Mouse (Mus musculus) brain, embryonic 14.5 days (tissue): ENCODE data around the gene Ttc28. TPM values are rescaled to one million over a fixed set of nuclear protein-coding genes. Genes with fewer than 3 reads are reported as not detected.

Experiments used
- DNase-seq: peaks from one replicate; pipeline ENCODE4 v3.0.0-alpha.2; 2011; ENCODE audit warnings: low read depth
- CTCF ChIP-seq: fragments of 200-500 bp; IDR thresholded peaks from 2 replicates; pipeline ENCODE4 v1.5.1; 2012; ENCODE audit warnings: inconsistent platforms, mild to moderate bottlenecking, moderate library complexity, borderline replicate concordance; ENCODE audit not compliant: insufficient read depth, insufficient read length; ENCODE audit errors: extremely low read depth
- POLR2A ChIP-seq: fragments of 200-500 bp; IDR thresholded peaks from 2 replicates; pipeline ENCODE4 v1.6.1; 2012; ENCODE audit warnings: mild to moderate bottlenecking, inconsistent platforms, borderline replicate concordance; ENCODE audit not compliant: poor library complexity, insufficient read depth, insufficient read length, severe bottlenecking; ENCODE audit errors: extremely low read depth
- polyA plus RNA-seq: library from polyadenylated mRNA; depleted of rRNA; stranded (reverse); fragments of >200 nt; gene quantifications from 2 replicates; pipeline ENCODE4 v1.2.3, GENCODE M21; 2012; rRNA removed

The Ttc28 gene
- polyA plus RNA-seq, 1 experiment = 39.8 TPM

DNA sequence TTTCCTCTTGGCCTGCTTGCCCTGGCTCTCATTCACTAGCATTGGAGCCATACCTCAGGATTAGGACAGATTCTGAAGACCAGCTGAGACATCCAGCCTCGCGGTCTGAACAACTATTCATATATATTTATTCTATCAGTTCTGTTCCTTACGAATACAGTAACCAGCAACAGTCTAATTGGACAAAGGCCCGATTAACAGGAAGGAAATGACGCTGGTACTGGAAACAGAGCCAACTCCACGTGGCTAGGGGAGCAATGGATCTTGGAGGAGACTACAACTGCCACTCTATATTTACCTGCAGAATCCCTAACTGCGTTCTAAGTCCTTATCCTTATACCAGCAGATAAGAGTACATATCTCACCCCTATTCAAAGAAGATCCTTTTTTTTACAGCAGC is 447.8 kb downstream of the Ttc28 start:
- DNase-seq = no peak

DNA sequence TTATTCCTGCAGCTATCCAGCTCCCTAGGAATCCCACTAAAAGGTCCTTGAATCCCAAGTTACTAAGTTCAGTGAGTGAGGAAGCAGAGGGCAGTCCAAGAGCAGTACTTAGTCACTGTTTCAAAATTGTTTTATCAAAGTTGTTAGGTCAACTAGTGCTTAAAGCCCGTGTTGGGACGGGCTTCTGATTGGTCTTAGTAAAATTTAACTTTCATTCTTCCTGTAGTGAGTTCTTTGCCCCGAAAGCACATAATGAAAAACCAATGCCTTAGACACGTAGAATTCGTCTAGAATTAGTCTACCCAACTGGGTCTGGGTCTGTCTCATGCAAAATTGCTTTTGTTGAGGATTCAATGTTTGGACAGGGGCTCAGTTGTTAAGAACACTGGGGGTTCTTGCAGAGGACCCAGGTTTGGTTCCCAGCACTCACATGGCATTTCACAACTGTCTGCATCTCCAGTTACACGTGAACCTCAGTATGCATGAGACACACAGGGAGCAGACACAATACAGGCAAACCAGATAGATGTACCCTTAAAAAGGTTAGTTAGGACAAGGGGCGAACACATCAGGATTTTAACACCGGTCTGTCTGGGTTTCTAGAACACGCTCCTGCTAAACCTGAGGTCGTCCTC is 450.3 kb downstream of the Ttc28 start:
- no peak for TF ChIP-seq CTCF
- no peak for TF ChIP-seq POLR2A
- no peak for DNase-seq

More for the DNA sequence above, 447.8 kb downstream of the Ttc28 start:
- TF ChIP-seq POLR2A (no peak), CTCF (no peak)

GRCm38 (mm10) chr5:111330417-111331098 is 451.0 kb downstream of the Ttc28 start, which contains the start of gene Pitpnb:
TSS of gene Pitpnb (plus strand) at chr5:111330763.
- peak; percentile 62 for TF ChIP-seq POLR2A
- no peak for TF ChIP-seq CTCF
- peak; percentile 99 for DNase-seq

DNA sequence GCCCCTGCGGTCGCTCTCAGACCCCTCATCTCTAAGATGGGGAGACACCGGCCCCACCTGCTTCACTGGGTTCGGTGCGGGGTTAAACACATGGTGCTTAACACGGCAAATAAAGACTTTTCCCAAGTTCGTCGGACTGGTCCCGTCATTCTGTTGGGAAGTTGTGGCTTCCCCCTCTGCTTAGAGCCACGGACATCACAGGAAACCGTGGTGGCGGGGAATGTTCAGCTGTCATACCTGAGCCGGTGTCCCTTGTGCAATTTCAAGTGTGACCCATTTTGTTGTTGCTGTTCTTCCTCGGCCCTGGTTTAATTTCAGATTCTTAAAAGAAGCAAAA is 451.5 kb downstream of the Ttc28 start:
- TF ChIP-seq CTCF (no peak), POLR2A (no peak)
- no peak for DNase-seq

- TF ChIP-seq CTCF = no peak
- TF ChIP-seq POLR2A = no peak
- DNase-seq = no peak
These were observed 456.5 kb downstream of the Ttc28 start for GRCm38 (mm10) chr5:111335939-111336691.

Other genes starting within 250 kb of the Ttc28 start
- 60.4 and 91.9 TPM in 2 replicates for gene Noc4l, start 226.4 kb upstream of the Ttc28 start, polyA plus RNA-seq
- gene Ddx51, start 226.4 kb upstream of the Ttc28 start, polyA plus RNA-seq = 23.1 and 28.1 TPM in 2 replicates
- 46.4 and 78.0 TPM in 2 replicates for gene Ep400, start 109.1 kb upstream of the Ttc28 start, polyA plus RNA-seq
- gene Pus1, start 99.1 kb upstream of the Ttc28 start, polyA plus RNA-seq = 20.6 TPM in 2 replicates
- 93.5 and 118 TPM in 2 replicates for gene Ulk1, start 69.7 kb upstream of the Ttc28 start, polyA plus RNA-seq
- 7.9 and 9.0 TPM in 2 replicates for gene Hscb, start 40.0 kb upstream of the Ttc28 start, polyA plus RNA-seq
- gene Chek2, start 39.8 kb upstream of the Ttc28 start, polyA plus RNA-seq = 6.3 and 12.2 TPM in 2 replicates